Mouse (Mus musculus): ENCODE results near the gene Midn.
A peak's percentile ranks its signal among the peaks of the same experiment; 100 is the strongest.

The Midn gene

GRCm38 (mm10) chr10:80199440-80200008 is 51.5 kb downstream of the Midn start:
- DNase-seq = peak; percentile 92

GRCm38 (mm10) chr10:80200485-80200884 is 52.4 kb downstream of the Midn start:
- DNase-seq = no peak

GRCm38 (mm10) chr10:80204055-80204454 is 56.0 kb downstream of the Midn start:
- no peak for DNase-seq

- no peak for DNase-seq
These were observed 59.1 kb downstream of the Midn start for GRCm38 (mm10) chr10:80207201-80207600.

- DNase-seq = no peak
These were observed 59.6 kb downstream of the Midn start for GRCm38 (mm10) chr10:80207676-80208075.

Measured in retina, postnatal 1 day (tissue).